Mouse (Mus musculus): ENCODE measurements around the gene Ptch2. TPM values are rescaled to one million over a fixed set of nuclear protein-coding genes. Genes with fewer than 3 reads are reported as not detected.

The Ptch2 gene
- polyA plus RNA-seq, 1 experiment = 31.2 TPM

DNA sequence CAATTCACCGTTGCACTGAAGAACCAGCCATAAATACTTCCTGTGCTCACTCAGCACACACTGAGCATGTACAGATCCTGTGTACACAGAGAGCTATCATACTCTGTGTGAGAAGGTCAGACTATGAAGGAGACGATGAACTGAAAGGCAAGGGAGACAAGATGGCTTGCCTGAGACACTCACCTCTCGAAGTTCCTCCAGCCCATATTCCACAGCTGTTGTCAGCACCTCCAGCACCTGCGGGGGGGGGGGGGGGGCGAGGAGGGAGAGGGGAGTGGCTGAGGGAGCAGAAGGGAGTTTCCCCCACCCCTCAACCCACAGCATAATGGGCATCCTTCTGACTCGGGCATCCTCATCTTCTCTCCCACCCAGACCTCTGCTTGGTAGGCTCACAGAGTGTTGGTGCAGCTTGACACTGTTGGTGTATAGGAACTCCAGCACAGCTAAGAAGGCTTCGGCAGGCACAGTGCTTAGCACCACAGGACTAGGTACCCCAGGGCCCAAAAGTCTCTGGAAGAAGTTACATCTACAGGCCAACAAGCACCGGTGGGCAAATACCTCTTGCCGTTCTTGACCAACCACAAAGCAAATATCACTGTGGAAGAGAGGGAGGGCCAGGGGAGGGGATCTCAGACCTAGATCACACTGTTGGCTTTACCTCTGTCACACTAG is 27.8 kb downstream of the Ptch2 start:
- Histone ChIP-seq H3K27me3 (ENCODE audit: control insufficient read depth, insufficient read depth, low read length) (no peaks in the 10 kb centered on the region), H3K36me3 (ENCODE audit: control insufficient read depth, insufficient read depth, low read length) (no peaks in the 10 kb centered on the region), H3K4me1 (ENCODE audit: control insufficient read depth, insufficient read depth, low read length) (peaks cover 27% of the 10 kb centered on the region), H3K27ac (ENCODE audit: control insufficient read depth, insufficient read depth, low read depth, low read length) (no peak overlapping the region), H3K4me3 (ENCODE audit: control insufficient read depth, low read depth, low read length) (no peak overlapping the region)
- TF ChIP-seq POLR2A (IDR thresholded peaks at IDR 0.05; ENCODE audit: control insufficient read depth, low read depth, low read length) = no peak
- no peak for TF ChIP-seq CTCF (IDR thresholded peaks at IDR 0.05; ENCODE audit: control insufficient read depth, insufficient read depth, insufficient replicate concordance, low read depth, low read length)

DNA sequence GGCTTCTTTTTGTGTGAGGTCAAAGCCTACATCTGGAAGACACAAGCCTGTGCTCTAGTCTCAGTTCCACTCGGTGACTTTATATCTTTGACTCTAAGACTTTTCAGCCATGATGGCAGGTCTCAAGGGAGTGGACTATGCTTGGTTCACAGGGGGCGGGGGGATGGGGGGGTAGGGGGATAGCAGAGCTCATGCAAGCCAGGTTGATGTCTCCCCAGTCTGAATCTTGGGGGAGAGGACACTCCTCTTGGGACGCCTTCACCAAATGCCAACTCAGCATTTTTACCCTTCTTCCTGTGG is 28.3 kb downstream of the Ptch2 start:
- Histone ChIP-seq H3K27ac (ENCODE audit: control insufficient read depth, insufficient read depth, low read depth, low read length) (no peak overlapping the region), H3K4me3 (ENCODE audit: control insufficient read depth, low read depth, low read length) (no peak overlapping the region), H3K27me3 (ENCODE audit: control insufficient read depth, insufficient read depth, low read length) (no peaks in the 10 kb centered on the region), H3K36me3 (ENCODE audit: control insufficient read depth, insufficient read depth, low read length) (no peaks in the 10 kb centered on the region), H3K4me1 (ENCODE audit: control insufficient read depth, insufficient read depth, low read length) (peaks cover 27% of the 10 kb centered on the region)
- TF ChIP-seq CTCF (IDR thresholded peaks at IDR 0.05; ENCODE audit: control insufficient read depth, insufficient read depth, insufficient replicate concordance, low read depth, low read length) = no peak
- TF ChIP-seq POLR2A (IDR thresholded peaks at IDR 0.05; ENCODE audit: control insufficient read depth, low read depth, low read length) = no peak

DNA sequence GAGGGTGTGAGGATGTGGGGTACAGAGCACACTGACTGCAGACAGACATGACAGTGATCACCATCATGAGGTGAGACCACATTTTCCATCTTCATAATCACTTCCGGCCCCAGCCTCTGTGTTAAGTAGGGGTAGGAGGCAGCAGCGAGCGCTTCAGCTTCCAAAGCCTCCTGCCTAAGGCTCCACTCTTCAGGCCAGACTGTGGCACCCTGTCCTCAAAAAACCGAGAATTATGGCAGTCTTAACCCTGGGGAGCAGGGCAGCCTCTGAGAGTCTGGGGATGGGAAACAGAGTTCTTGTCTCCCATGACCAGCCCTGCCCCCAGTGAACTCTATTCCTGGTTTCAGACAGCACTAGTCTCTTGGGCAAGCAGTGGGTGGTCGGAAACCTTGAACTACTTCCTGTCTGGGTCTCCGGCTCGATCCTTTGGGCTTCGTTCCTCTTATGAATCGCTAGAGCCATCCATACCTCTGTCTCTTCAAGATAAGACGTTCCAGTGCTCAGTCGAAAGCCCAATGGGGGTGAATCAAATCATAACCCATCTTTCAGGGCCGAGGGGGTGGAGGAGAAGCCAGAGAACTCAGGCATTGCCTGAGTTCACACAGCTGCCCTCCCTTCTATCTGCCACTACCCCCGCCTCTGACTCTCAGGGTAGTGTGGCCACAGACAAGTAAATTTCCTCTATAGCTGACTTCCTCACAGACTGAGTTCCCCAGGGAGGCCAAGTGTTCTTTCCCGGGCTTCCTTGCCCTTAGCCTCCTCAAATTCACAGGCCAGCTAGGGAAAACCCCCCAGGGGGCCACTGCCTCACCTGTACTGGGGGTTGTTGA is 28.9 kb downstream of the Ptch2 start:
- H3K36me3 ChIP-seq (ENCODE audit: control insufficient read depth, insufficient read depth, low read length) = no peaks in the 10 kb centered on the region
- peaks cover 26% of the 10 kb centered on the region for H3K4me1 ChIP-seq (ENCODE audit: control insufficient read depth, insufficient read depth, low read length)
- no peaks in the 10 kb centered on the region for H3K27me3 ChIP-seq (ENCODE audit: control insufficient read depth, insufficient read depth, low read length)
- H3K27ac ChIP-seq (ENCODE audit: control insufficient read depth, insufficient read depth, low read depth, low read length) = peak overlapping the region; percentile 16
- no peak for TF ChIP-seq POLR2A (IDR thresholded peaks at IDR 0.05; ENCODE audit: control insufficient read depth, low read depth, low read length)
- no peak for TF ChIP-seq CTCF (IDR thresholded peaks at IDR 0.05; ENCODE audit: control insufficient read depth, insufficient read depth, insufficient replicate concordance, low read depth, low read length)
- no peak overlapping the region for H3K4me3 ChIP-seq (ENCODE audit: control insufficient read depth, low read depth, low read length)

DNA sequence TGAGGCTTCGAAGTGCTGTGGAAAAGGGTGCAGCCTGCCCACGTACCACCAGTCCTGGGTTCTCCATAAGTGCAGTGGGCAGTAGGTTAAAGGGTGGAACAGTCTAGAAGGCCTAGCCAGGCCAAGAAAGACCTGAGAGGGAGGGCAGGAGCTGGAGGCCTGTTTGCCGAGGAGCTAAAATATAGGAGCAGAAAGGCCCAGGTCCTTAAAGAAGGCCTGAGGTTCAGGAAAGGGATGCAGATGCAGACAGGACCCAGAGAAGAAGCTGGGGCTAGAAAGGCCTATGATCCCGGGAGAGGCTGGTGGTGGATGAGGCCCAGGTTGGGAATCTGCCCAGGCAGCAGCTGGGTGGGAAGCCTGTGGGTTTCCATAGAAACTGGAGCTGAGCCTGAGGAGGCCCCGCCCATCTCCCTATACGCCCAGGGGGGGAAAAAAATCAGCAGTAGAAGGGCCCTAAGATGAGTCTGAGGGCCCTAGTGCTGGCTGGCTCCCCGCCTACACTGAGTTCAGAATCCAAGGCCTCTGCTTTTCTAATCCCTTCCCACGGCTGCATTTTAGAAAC is 29.6 kb downstream of the Ptch2 start, which contains the start of gene Btbd19:
Btbd19 (minus strand) TSS at position 378 of the 562 bp plus-strand sequence.
- Histone ChIP-seq H3K27ac (ENCODE audit: control insufficient read depth, insufficient read depth, low read depth, low read length) (peak within 1 kb of the TSS; percentile 16), H3K4me1 (ENCODE audit: control insufficient read depth, insufficient read depth, low read length) (peaks cover 19% of the 10 kb centered on the region), H3K36me3 (ENCODE audit: control insufficient read depth, insufficient read depth, low read length) (no peaks in the 10 kb centered on the region), H3K4me3 (ENCODE audit: control insufficient read depth, low read depth, low read length) (no peak within 1 kb of the TSS), H3K27me3 (ENCODE audit: control insufficient read depth, insufficient read depth, low read length) (no peaks in the 10 kb centered on the region)
- no peak for TF ChIP-seq POLR2A (IDR thresholded peaks at IDR 0.05; ENCODE audit: control insufficient read depth, low read depth, low read length)
- TF ChIP-seq CTCF (IDR thresholded peaks at IDR 0.05; ENCODE audit: control insufficient read depth, insufficient read depth, insufficient replicate concordance, low read depth, low read length) = no peak

DNA sequence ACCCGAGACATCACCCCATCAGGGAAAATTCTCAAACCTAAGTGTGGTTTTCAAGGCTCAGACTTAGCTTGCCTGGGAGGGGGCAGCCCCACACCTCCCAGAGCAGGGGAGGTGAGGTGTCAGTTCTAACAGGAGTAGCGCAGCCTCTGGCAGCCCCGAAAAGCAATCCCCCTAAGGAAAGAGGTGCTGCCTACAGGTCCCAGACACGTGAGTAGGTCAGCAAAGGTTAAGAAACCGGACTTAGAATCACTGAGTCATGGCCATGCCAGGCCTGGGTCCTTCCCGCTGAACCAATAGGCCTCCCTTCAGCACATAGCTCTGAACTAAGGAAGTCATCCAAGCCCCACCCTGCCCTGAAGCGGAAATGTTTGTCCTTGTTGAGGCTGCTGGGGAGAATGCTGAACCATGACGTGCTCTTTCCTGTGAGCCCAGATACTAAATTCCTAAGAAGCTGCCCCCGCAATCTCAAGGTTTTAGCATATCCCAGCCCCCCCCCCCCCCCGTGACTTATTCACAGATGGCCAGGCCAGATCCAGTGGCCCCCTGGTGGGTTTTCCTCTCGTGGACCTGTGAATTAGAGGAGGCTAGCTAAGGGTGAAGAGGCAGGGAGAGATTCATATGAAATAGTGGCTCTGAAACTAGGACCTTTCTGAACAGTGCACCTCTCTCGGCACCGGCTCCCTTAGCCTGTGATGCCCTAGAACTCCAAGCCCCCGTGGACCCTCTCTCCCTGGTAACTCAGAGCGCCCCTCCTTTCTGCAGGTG is 30.2 kb downstream of the Ptch2 start:
- no peak overlapping the region for H3K4me3 ChIP-seq (ENCODE audit: control insufficient read depth, low read depth, low read length)
- H3K27me3 ChIP-seq (ENCODE audit: control insufficient read depth, insufficient read depth, low read length) = no peaks in the 10 kb centered on the region
- no peak for TF ChIP-seq CTCF (IDR thresholded peaks at IDR 0.05; ENCODE audit: control insufficient read depth, insufficient read depth, insufficient replicate concordance, low read depth, low read length)
- no peak for TF ChIP-seq POLR2A (IDR thresholded peaks at IDR 0.05; ENCODE audit: control insufficient read depth, low read depth, low read length)
- H3K36me3 ChIP-seq (ENCODE audit: control insufficient read depth, insufficient read depth, low read length) = no peaks in the 10 kb centered on the region
- H3K27ac ChIP-seq (ENCODE audit: control insufficient read depth, insufficient read depth, low read depth, low read length) = peak overlapping the region; percentile 16
- H3K4me1 ChIP-seq (ENCODE audit: control insufficient read depth, insufficient read depth, low read length) = peaks cover 14% of the 10 kb centered on the region

DNA sequence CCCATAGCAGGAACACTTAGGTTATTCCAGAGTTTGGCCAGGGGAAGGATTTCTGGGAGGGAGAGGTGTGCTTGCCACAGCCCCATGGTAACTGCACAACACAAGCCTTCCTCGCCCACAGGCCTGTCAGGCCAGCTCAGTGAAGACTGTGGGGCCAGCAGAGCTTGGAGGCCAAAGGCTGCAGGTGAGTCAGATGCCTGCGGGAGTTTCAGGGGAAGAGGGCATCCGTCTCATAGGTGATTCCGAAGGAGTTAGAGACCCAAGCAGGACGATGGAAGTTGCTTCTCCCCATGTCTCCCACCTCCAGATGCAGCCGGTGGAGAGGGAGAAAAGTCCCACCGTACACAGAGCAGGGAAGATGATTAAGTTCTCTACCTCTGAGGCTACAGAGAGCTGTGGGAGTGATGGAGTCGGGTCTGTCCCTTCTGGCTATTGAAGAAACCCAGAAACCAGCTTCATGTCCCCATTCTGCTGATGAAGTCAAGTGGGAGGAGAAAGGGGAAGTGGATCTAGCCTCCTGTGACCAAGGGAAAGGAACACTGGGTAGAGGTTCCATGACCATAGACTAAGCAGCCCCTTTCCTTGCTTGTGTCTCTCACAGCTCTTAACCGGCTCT is 30.9 kb downstream of the Ptch2 start, which contains the start of gene Tctex1d4:
Tctex1d4 (plus strand) TSS at position 120 of the 616 bp plus-strand sequence.
- Histone ChIP-seq H3K36me3 (ENCODE audit: control insufficient read depth, insufficient read depth, low read length) (no peaks in the 10 kb centered on the region), H3K4me3 (ENCODE audit: control insufficient read depth, low read depth, low read length) (no peak within 1 kb of the TSS), H3K27ac (ENCODE audit: control insufficient read depth, insufficient read depth, low read depth, low read length) (peak within 1 kb of the TSS; percentile 16), H3K4me1 (ENCODE audit: control insufficient read depth, insufficient read depth, low read length) (peaks cover 14% of the 10 kb centered on the region), H3K27me3 (ENCODE audit: control insufficient read depth, insufficient read depth, low read length) (no peaks in the 10 kb centered on the region)
- TF ChIP-seq CTCF (IDR thresholded peaks at IDR 0.05; ENCODE audit: control insufficient read depth, insufficient read depth, insufficient replicate concordance, low read depth, low read length) (no peak), POLR2A (IDR thresholded peaks at IDR 0.05; ENCODE audit: control insufficient read depth, low read depth, low read length) (no peak)

Data from testis, adult 2 months (tissue).